Comparison of ENCODE assay signal across 9 mouse cellular contexts in the genomic region with DNA sequence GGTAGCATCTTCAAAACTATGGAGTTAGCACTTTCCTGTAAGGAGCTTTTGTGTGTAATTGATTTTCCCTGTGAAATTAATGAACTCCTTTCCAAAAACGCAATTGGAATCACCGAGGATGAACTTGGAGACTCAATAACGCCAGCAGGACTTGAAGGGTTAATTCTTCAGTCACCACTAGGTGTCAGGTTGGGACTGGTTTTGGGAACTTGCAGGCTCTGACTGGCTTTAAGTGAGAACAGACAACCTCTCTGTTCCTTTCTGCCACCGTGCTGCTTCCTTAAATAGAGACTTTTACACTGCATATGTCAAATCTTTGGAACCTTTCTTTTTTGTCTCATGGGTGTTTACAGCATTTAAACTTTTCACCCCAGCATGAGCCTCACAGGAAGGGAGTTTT.
DNase-seq lines count a peak whose midpoint lies in the region; ATAC-seq and TF ChIP-seq lines count a peak whose summit lies in the region.
"Had no signal": no experiment of that assay in that cellular context is flagged by ENCODE, and none has a peak within 500 bp of the region (broad histone marks: within the 10 kb centered on the region; RNA-seq: fewer than 3 reads in every experiment).

No protein-coding gene starts in this region.

- H3K36me3 ChIP-seq in hindbrain, postnatal 0 days (ENCODE audit: insufficient read depth, low read length): no peaks in the 10 kb centered on the region
- no peaks in the 10 kb centered on the region for H3K36me3 ChIP-seq in neural tube, embryonic 15.5 days
- H3K36me3 ChIP-seq: limb, embryonic 15.5 days had no signal

- H3K27ac ChIP-seq in gastrocnemius, adult 2 months: no peak overlapping the region
- H3K27ac ChIP-seq in hindbrain, postnatal 0 days: no peak overlapping the region
- H3K27ac ChIP-seq in left cerebral cortex, adult 2 months: peak overlapping the region; percentile 58
- H3K27ac ChIP-seq in neural tube, embryonic 15.5 days (replicated peaks): no peak overlapping the region
- H3K27ac ChIP-seq: limb, embryonic 15.5 days had no signal

- peak; percentile 64 for ATAC-seq in hindbrain, postnatal 0 days
- ATAC-seq in neural tube, embryonic 15.5 days (ENCODE audit: low FRiP score): peak; percentile 83

- H3K4me1 ChIP-seq in hindbrain, postnatal 0 days (ENCODE audit: insufficient read depth, low read length): no peaks in the 10 kb centered on the region
- no peaks in the 10 kb centered on the region for H3K4me1 ChIP-seq in neural tube, embryonic 15.5 days
- H3K4me1 ChIP-seq: limb, embryonic 15.5 days had no signal

- peak; percentile 40 for TF ChIP-seq CTCF in gastrocnemius, adult 2 months (IDR thresholded peaks at IDR 0.05)
- peak; percentile 93 for TF ChIP-seq CTCF in hindbrain, postnatal 0 days (IDR thresholded peaks at IDR 0.05; ENCODE audit: low read depth)
- TF ChIP-seq CTCF in left cerebral cortex, adult 2 months (IDR thresholded peaks at IDR 0.05): peak; percentile 85

- 0 out of 2 replicates have a peak overlapping the region, but pooled peaks have one; percentile 31 for H3K4me2 ChIP-seq in hindbrain, postnatal 0 days (ENCODE audit: low read depth, low read length)
- H3K4me2 ChIP-seq in neural tube, embryonic 15.5 days: peak overlapping the region; percentile 35; the same call in 1 of the 2 replicates
- H3K4me2 ChIP-seq: limb, embryonic 15.5 days had no signal

- WGBS in hindbrain, postnatal 0 days: 6% methylated on average over 4 of the region's 4 CpGs
- 5% methylated on average over 4 of the region's 4 CpGs for WGBS in neural tube, embryonic 15.5 days

- no peak overlapping the region for H3K9ac ChIP-seq in hindbrain, postnatal 0 days (replicated peaks; ENCODE audit: low read length)
- H3K9ac ChIP-seq in neural tube, embryonic 15.5 days (replicated peaks): no peak overlapping the region
- H3K9ac ChIP-seq: limb, embryonic 15.5 days had no signal

- H3K27me3 ChIP-seq in hindbrain, postnatal 0 days (ENCODE audit: insufficient read depth, low read length): no peaks in the 10 kb centered on the region
- no peaks in the 10 kb centered on the region for H3K27me3 ChIP-seq in neural tube, embryonic 15.5 days (replicated peaks)
- H3K27me3 ChIP-seq: limb, embryonic 15.5 days had no signal

- H3K4me3 ChIP-seq in gastrocnemius, adult 2 months: no peak overlapping the region
- no peak overlapping the region for H3K4me3 ChIP-seq in hindbrain, postnatal 0 days (ENCODE audit: low read length)
- H3K4me3 ChIP-seq in left cerebral cortex, adult 2 months: peak overlapping the region; percentile 38
- H3K4me3 ChIP-seq in neural tube, embryonic 15.5 days (replicated peaks): no peak overlapping the region
- H3K4me3 ChIP-seq: limb, embryonic 15.5 days had no signal

- intact Hi-C loops in gastrocnemius, adult 2 months (cut with DNase I): no loop called here
- intact Hi-C loops in gastrocnemius, postnatal 14 days (cut with DNase I; ENCODE audit: low total_unique reads): no loop called here
- intact Hi-C loops in left cerebral cortex, adult 2 months (cut with DNase I): loop anchor here (2.0 to 10.0 kb wide), 2 partner anchors 881 to 1019 kb away; no protein-coding TSS in a partner anchor

- H3K9me3 ChIP-seq in hindbrain, postnatal 0 days (ENCODE audit: low read length): no peaks in the 10 kb centered on the region
- H3K9me3 ChIP-seq in neural tube, embryonic 15.5 days (replicated peaks): no peaks in the 10 kb centered on the region
- H3K9me3 ChIP-seq: limb, embryonic 15.5 days had no signal

- no peak for DNase-seq in gastrocnemius, adult 2 months
- DNase-seq in gastrocnemius, postnatal 14 days: no peak
- peak; percentile 70 for DNase-seq in Muller cell, postnatal 12 days (ENCODE audit: inconsistent ontology term)
- peak; percentile 89 for DNase-seq in embryo, embryonic 10.5 days (ENCODE audit: low spot score)
- peak; percentile 89 for DNase-seq in hindbrain, postnatal 0 days (ENCODE audit: low spot score)
- peak; percentile 46 to 69 for DNase-seq in left cerebral cortex, adult 2 months (ENCODE audit: extremely low spot score in 1 of 2, low spot score in 2 of 2)
- no peak for DNase-seq in spleen, postnatal 10 days (ENCODE audit: low spot score in 2 of 2)

Comparison
In these comparisons a context has a peak if more than half of its experiments do, and no peak if none do; other contexts are left out.
1. DNase-seq: peak in Muller cell, postnatal 12 days (single experiment), embryo, embryonic 10.5 days (single experiment), hindbrain, postnatal 0 days (single experiment) and left cerebral cortex, adult 2 months (2 of 2); none in gastrocnemius, adult 2 months (single experiment), gastrocnemius, postnatal 14 days (single experiment) and spleen, postnatal 10 days (0 of 2).
2. CTCF ChIP-seq: peak in every context shown above with its lines; median percentile 93 in hindbrain, postnatal 0 days; 85 in left cerebral cortex, adult 2 months; 40 in gastrocnemius, adult 2 months.